Mouse (Mus musculus): ENCODE data around the gene Gjb1. TPM values are rescaled to one million over a fixed set of nuclear protein-coding genes. Genes with fewer than 3 reads are reported as not detected.

Gjb1 gene
- not detected for polyA plus RNA-seq (2014; fragmentation: Illumina TruSeq; extraction: RNeasy Lipid Tissue Mini Kit (QIAGEN cat#74804))

GRCm38 (mm10) chrX:101376190-101376968 lies at the start of gene Gjb1:
Gene Gjb1 (plus strand): TSS chrX:101376378.

GRCm38 (mm10) chrX:101420700-101421095 lies 44.5 kb downstream of the Gjb1 start, which contains the start of gene Zmym3:
Gene Zmym3 (minus strand): TSS chrX:101420849.

GRCm38 (mm10) chrX:101429142-101429949 lies 53.2 kb downstream of the Gjb1 start, which contains the start of gene Nono:
Gene Nono (plus strand): TSS chrX:101429318.

Other genes starting within 250 kb of the Gjb1 start
- gene Snx12, start 153.8 kb upstream of the Gjb1 start, polyA plus RNA-seq (2014; fragmentation: Illumina TruSeq; extraction: RNeasy Lipid Tissue Mini Kit (QIAGEN cat#74804)) = 56.9 TPM
- 16.8 TPM for gene Foxo4, start 121.8 kb upstream of the Gjb1 start, polyA plus RNA-seq (2014; fragmentation: Illumina TruSeq; extraction: RNeasy Lipid Tissue Mini Kit (QIAGEN cat#74804))
- not detected for gene Gm614, start 112.4 kb upstream of the Gjb1 start, polyA plus RNA-seq (2014; fragmentation: Illumina TruSeq; extraction: RNeasy Lipid Tissue Mini Kit (QIAGEN cat#74804))
- gene Il2rg, start 108.1 kb upstream of the Gjb1 start, polyA plus RNA-seq (2014; fragmentation: Illumina TruSeq; extraction: RNeasy Lipid Tissue Mini Kit (QIAGEN cat#74804)) = 15.9 TPM
- gene Gm20489, start 107.4 kb upstream of the Gjb1 start, polyA plus RNA-seq (2014; fragmentation: Illumina TruSeq; extraction: RNeasy Lipid Tissue Mini Kit (QIAGEN cat#74804)) = 0.51 TPM
- gene Med12, start 102.3 kb upstream of the Gjb1 start, polyA plus RNA-seq (2014; fragmentation: Illumina TruSeq; extraction: RNeasy Lipid Tissue Mini Kit (QIAGEN cat#74804)) = 4.3 TPM
- gene Nlgn3, start 77.2 kb upstream of the Gjb1 start, polyA plus RNA-seq (2014; fragmentation: Illumina TruSeq; extraction: RNeasy Lipid Tissue Mini Kit (QIAGEN cat#74804)) = 0.86 TPM
- gene Zmym3, start 44.5 kb downstream of the Gjb1 start, polyA plus RNA-seq (2014; fragmentation: Illumina TruSeq; extraction: RNeasy Lipid Tissue Mini Kit (QIAGEN cat#74804)) = 90.9 TPM
- gene Nono, start 52.9 kb downstream of the Gjb1 start, polyA plus RNA-seq (2014; fragmentation: Illumina TruSeq; extraction: RNeasy Lipid Tissue Mini Kit (QIAGEN cat#74804)) = 637 TPM
- not detected for gene Itgb1bp2, start 72.7 kb downstream of the Gjb1 start, polyA plus RNA-seq (2014; fragmentation: Illumina TruSeq; extraction: RNeasy Lipid Tissue Mini Kit (QIAGEN cat#74804))
- 78.7 TPM for gene Taf1, start 156.4 kb downstream of the Gjb1 start, polyA plus RNA-seq (2014; fragmentation: Illumina TruSeq; extraction: RNeasy Lipid Tissue Mini Kit (QIAGEN cat#74804))

All from ovary, adult 10 weeks (tissue).